Comparison of ENCODE assay signal across 15 mouse cellular contexts in genomic region chr6:108912539-108912938, GRCm38 (mm10).
"Had no signal": no experiment of that assay in that cellular context is flagged by ENCODE, and none has a peak within 500 bp of the region (broad histone marks: within the 10 kb centered on the region; RNA-seq: fewer than 3 reads in every experiment).

No protein-coding gene starts in this region.

- H3K4me3 ChIP-seq: left cerebral cortex, adult 2 months; liver, embryonic 13.5 days; stomach, embryonic 15.5 days had no signal

- H3K27ac ChIP-seq: left cerebral cortex, adult 2 months; liver, embryonic 13.5 days; stomach, embryonic 15.5 days had no signal

- DNase-seq: kidney, adult 8-10 months; kidney, postnatal 36 days; layer of hippocampus, postnatal 36 days; liver, embryonic 13.5 days; lung, adult 2 months; lung, postnatal 14 days; lung, postnatal 4 days; midbrain, embryonic 14.5 days; right cerebral cortex, postnatal 25 days; spleen, adult 18-20 months; thymus, postnatal 25 days had no signal

- H3K27me3 ChIP-seq: liver, embryonic 13.5 days; stomach, embryonic 15.5 days had no signal

- H3K9me3 ChIP-seq: liver, embryonic 13.5 days; stomach, embryonic 15.5 days had no signal

- H3K36me3 ChIP-seq: liver, embryonic 13.5 days; stomach, embryonic 15.5 days had no signal

- ATAC-seq: intestine, embryonic 16.5 days had no signal

- H3K4me2 ChIP-seq: liver, embryonic 13.5 days; midbrain, embryonic 11.5 days; stomach, embryonic 15.5 days had no signal

- H3K9ac ChIP-seq: liver, embryonic 13.5 days; stomach, embryonic 15.5 days had no signal

- H3K4me1 ChIP-seq: liver, embryonic 13.5 days; stomach, embryonic 15.5 days had no signal
